9 mouse cellular contexts compared by ENCODE assay signal in the genomic region with DNA sequence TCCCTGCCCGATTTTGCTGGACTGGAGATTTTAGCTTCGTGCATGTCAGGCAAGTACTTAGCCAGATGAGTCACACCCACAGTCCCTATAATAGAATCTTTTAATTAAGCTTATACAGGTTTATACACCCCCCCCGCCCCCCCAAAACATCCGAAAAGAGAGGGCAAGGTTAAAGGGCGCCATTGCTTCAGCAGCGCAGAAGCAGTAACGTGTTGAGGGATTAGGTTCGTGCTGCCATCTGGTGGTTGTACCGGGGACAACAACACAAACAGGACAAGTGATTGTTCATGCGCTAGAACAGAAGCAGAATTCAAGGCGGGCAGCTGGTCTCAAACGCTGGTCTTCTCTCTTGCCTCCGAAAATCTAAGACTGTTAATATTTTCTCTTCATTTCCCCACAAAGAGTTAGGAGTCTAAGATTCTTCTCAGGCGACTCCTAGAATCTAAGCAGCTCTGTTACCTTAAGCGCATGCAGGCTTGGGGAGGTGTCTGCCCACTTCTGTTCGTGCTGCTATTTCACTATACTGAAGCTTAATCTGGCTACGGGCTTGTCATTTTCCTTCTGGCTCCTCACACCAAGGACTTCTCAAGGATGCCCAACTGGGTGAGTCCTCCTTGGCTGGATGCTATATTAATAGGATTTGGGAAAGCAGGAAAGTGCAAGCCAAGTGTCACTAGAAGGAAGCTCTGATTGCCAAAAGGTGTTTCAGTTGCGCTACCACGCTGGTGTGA. TPM values are rescaled to one million over a fixed set of nuclear protein-coding genes. Genes with fewer than 3 reads are reported as not detected.
DNase-seq lines count a peak whose midpoint lies in the region; ATAC-seq and TF ChIP-seq lines count a peak whose summit lies in the region.
"Had no signal": no experiment of that assay in that cellular context is flagged by ENCODE, and none has a peak within 500 bp of the region (broad histone marks: within the 10 kb centered on the region; RNA-seq: fewer than 3 reads in every experiment).

No protein-coding gene starts in this region.

- H3K9ac ChIP-seq in ES-Bruce4 (ENCODE audit: low read depth, poor library complexity, severe bottlenecking), result no peak overlapping the region
- H3K9ac ChIP-seq in embryonic facial prominence, embryonic 14.5 days (ENCODE audit: low read depth, low read length), result no peak overlapping the region
- H3K9ac ChIP-seq in heart, embryonic 15.5 days, result no peak overlapping the region
- H3K9ac ChIP-seq in lung, postnatal 0 days (replicated peaks; ENCODE audit: low read depth), result no peak overlapping the region

- peak; percentile 80 for TF ChIP-seq CTCF in ES-Bruce4 (IDR thresholded peaks at IDR 0.05; ENCODE audit: low read depth, low read length)
- TF ChIP-seq CTCF in lung, postnatal 0 days (IDR thresholded peaks at IDR 0.05), result peak; percentile 86

- no peaks in the 10 kb centered on the region for H3K9me3 ChIP-seq in ES-Bruce4 (replicated peaks; ENCODE audit: control insufficient read depth, insufficient read depth, low read length, poor library complexity, severe bottlenecking)
- no peaks in the 10 kb centered on the region for H3K9me3 ChIP-seq in embryonic facial prominence, embryonic 14.5 days (ENCODE audit: control insufficient read depth, low read length)
- no peaks in the 10 kb centered on the region for H3K9me3 ChIP-seq in heart, embryonic 15.5 days (replicated peaks)
- H3K9me3 ChIP-seq in lung, postnatal 0 days (ENCODE audit: low read length), result no peaks in the 10 kb centered on the region

- ATAC-seq in embryonic facial prominence, embryonic 14.5 days (ENCODE audit: low read depth), result no peak
- no peak for ATAC-seq in heart, embryonic 15.5 days (replicated peaks; ENCODE audit: insufficient number of reproducible peaks, insufficient read depth, low FRiP score, low read depth)
- no peak; the same call in 1 of the 2 replicates for ATAC-seq in lung, postnatal 0 days

- H3K4me1 ChIP-seq in ES-Bruce4 (ENCODE audit: control insufficient read depth, insufficient read depth, low read length), result no peaks in the 10 kb centered on the region
- H3K4me1 ChIP-seq in embryonic facial prominence, embryonic 14.5 days (ENCODE audit: control insufficient read depth, insufficient read depth, low read length), result no peaks in the 10 kb centered on the region
- H3K4me1 ChIP-seq in heart, embryonic 15.5 days (replicated peaks), result no peaks in the 10 kb centered on the region
- no peaks in the 10 kb centered on the region for H3K4me1 ChIP-seq in lung, postnatal 0 days (ENCODE audit: insufficient read depth, low read depth, low read length)

- peak; percentile 55 to 62 for DNase-seq in adrenal gland, postnatal 4 days (ENCODE audit: low spot score in 2 of 2)
- DNase-seq in embryonic facial prominence, embryonic 14.5 days (ENCODE audit: low spot score), result peak; percentile 77
- DNase-seq in layer of hippocampus, adult 18-20 months (ENCODE audit: low spot score in 2 of 2), result peak; percentile 57 to 93
- DNase-seq in lung, postnatal 0 days (ENCODE audit: low spot score), result peak; percentile 76
- peak; percentile 68 for DNase-seq in ovary, postnatal 36 days (ENCODE audit: low spot score)
- DNase-seq in thymus, postnatal 25 days, result peak; percentile 79

- H3K27me3 ChIP-seq in ES-Bruce4 (ENCODE audit: control insufficient read depth, insufficient read depth, low read length, poor library complexity, severe bottlenecking), result no peaks in the 10 kb centered on the region
- no peaks in the 10 kb centered on the region for H3K27me3 ChIP-seq in embryonic facial prominence, embryonic 14.5 days (replicated peaks; ENCODE audit: control insufficient read depth, insufficient read depth, low read length)
- H3K27me3 ChIP-seq in heart, embryonic 15.5 days, result no peaks in the 10 kb centered on the region
- H3K27me3 ChIP-seq in lung, postnatal 0 days (replicated peaks; ENCODE audit: insufficient read depth, low read length), result no peaks in the 10 kb centered on the region

- H3K4me2 ChIP-seq in embryonic facial prominence, embryonic 14.5 days (ENCODE audit: low read depth, low read length), result no peak overlapping the region
- 0 out of 2 replicates have a peak overlapping the region, but pooled peaks have one; percentile 21 for H3K4me2 ChIP-seq in heart, embryonic 15.5 days
- no peak overlapping the region for H3K4me2 ChIP-seq in lung, postnatal 0 days (replicated peaks; ENCODE audit: low read depth, low read length)

- H3K36me3 ChIP-seq in ES-Bruce4 (ENCODE audit: control insufficient read depth, insufficient read depth, low read length, poor library complexity, severe bottlenecking), result no peaks in the 10 kb centered on the region
- no peaks in the 10 kb centered on the region for H3K36me3 ChIP-seq in embryonic facial prominence, embryonic 14.5 days (ENCODE audit: control insufficient read depth, insufficient read depth, low read length)
- no peaks in the 10 kb centered on the region for H3K36me3 ChIP-seq in heart, embryonic 15.5 days
- no peaks in the 10 kb centered on the region for H3K36me3 ChIP-seq in lung, postnatal 0 days (ENCODE audit: insufficient read depth, low read length)

- 36% methylated on average over 19 of the region's 19 CpGs for WGBS in embryonic facial prominence, embryonic 14.5 days
- 32% methylated on average over 19 of the region's 19 CpGs for WGBS in heart, embryonic 15.5 days
- 34% methylated on average over 19 of the region's 19 CpGs for WGBS in lung, postnatal 0 days

- no peak for TF ChIP-seq POLR2A in ES-Bruce4 (IDR thresholded peaks at IDR 0.05; ENCODE audit: insufficient read depth, low read length)

- no peak overlapping the region for H3K4me3 ChIP-seq in ES-Bruce4 (ENCODE audit: low read depth, low read length)
- H3K4me3 ChIP-seq in embryonic facial prominence, embryonic 14.5 days (ENCODE audit: low read depth, low read length), result no peak overlapping the region
- H3K4me3 ChIP-seq in heart, embryonic 15.5 days, result no peak overlapping the region
- no peak overlapping the region for H3K4me3 ChIP-seq in lung, postnatal 0 days (ENCODE audit: low read depth, low read length)

- no peak for TF ChIP-seq EP300 in ES-Bruce4 (IDR thresholded peaks at IDR 0.05; ENCODE audit: insufficient read depth, low read depth, low read length)
- no peak for TF ChIP-seq EP300 in lung, postnatal 0 days (IDR thresholded peaks at IDR 0.05)

- no peak overlapping the region for H3K27ac ChIP-seq in ES-Bruce4 (ENCODE audit: insufficient read depth, low read length)
- no peak overlapping the region for H3K27ac ChIP-seq in embryonic facial prominence, embryonic 14.5 days (replicated peaks; ENCODE audit: low read depth, low read length)
- H3K27ac ChIP-seq in heart, embryonic 15.5 days, result no peak overlapping the region
- no peak overlapping the region for H3K27ac ChIP-seq in lung, postnatal 0 days (ENCODE audit: low read length)

RNA-seq across cellular contexts. Expression of gene 4930444G20Rik, which starts 57.6 kb away (rescaled TPM):
- not detected in 2 replicates for polyA plus RNA-seq in ES-Bruce4 (2011; ENCODE audit: insufficient read depth, insufficient read length, low read depth, missing spikeins)
- not detected for total RNA-seq in adrenal gland, postnatal 4 days (2021)
- not detected in 2 replicates for polyA plus RNA-seq in embryonic facial prominence, embryonic 14.5 days (2014; fragmentation: Nextera tagmentation; extraction: Ambion mirVana)
- not detected in 2 replicates for polyA plus RNA-seq in heart, embryonic 15.5 days (2015; fragmentation: Nextera tagmentation; extraction: Ambion mirVana)
- not detected for total RNA-seq in layer of hippocampus, adult 18-20 months (2021)
- not detected in 2 replicates for polyA plus RNA-seq in lung, postnatal 0 days (2015; fragmentation: Nextera tagmentation; extraction: Ambion mirVana)
- polyA plus RNA-seq: large intestine, adult 2 months had no signal
